Mouse (Mus musculus) limb, embryonic 12.5 days (tissue): ENCODE results near the gene Tcf7l1. TPM values are rescaled to one million over a fixed set of nuclear protein-coding genes. Genes with fewer than 3 reads are reported as not detected.

Source experiments
- ATAC-seq: fragments of 200-750 bp; cut with Nextera tagmentation; 2 replicates; pipeline ENCODE4 v1.8.0; 2017; ENCODE audit warnings: low read depth, moderate TSS enrichment; ENCODE audit not compliant: insufficient number of reproducible peaks, insufficient read depth, low FRiP score, low TSS enrichment
- H3K27ac ChIP-seq: fragments of 300-500 bp; sonication (generic); 2 replicates; pipeline ENCODE4 v1.5.1; 2016; ENCODE audit warnings: mild to moderate bottlenecking, moderate library complexity
- H3K27me3 ChIP-seq: fragments of 300-500 bp; sonication (generic); 2 replicates; pipeline ENCODE4 v1.6.1; 2016; ENCODE audit warnings: mild to moderate bottlenecking, moderate library complexity
- H3K36me3 ChIP-seq: fragments of 300-500 bp; sonication (generic); 2 replicates; pipeline ENCODE4 v1.6.1; 2016; ENCODE audit warnings: mild to moderate bottlenecking, moderate library complexity
- H3K4me1 ChIP-seq: fragments of 300-500 bp; sonication (generic); replicated peaks from 2 replicates; pipeline ENCODE4 v1.6.1; 2016
- H3K4me2 ChIP-seq: fragments of 300-500 bp; sonication (generic); 2 replicates; pipeline ENCODE4 v1.6.1; 2016; ENCODE audit warnings: mild to moderate bottlenecking, moderate library complexity
- H3K4me3 ChIP-seq: fragments of 300-500 bp; sonication (generic); replicated peaks from 2 replicates; pipeline ENCODE4 v1.5.1; 2016; ENCODE audit warnings: mild to moderate bottlenecking
- H3K9ac ChIP-seq: fragments of 300-500 bp; sonication (generic); replicated peaks from 2 replicates; pipeline ENCODE4 v1.6.1; 2016; ENCODE audit warnings: mild to moderate bottlenecking, moderate library complexity
- H3K9me3 ChIP-seq: fragments of 300-500 bp; sonication (generic); 2 replicates; pipeline ENCODE4 v1.6.1; 2016; ENCODE audit warnings: mild to moderate bottlenecking, moderate library complexity
- WGBS: fragments of 180-500 bp; shearing (Covaris S2); methylation state at CpG from one replicate; pipeline ENCODE4 v1.1.7; 2016; 5-methylcytosine and 5-hydroxymethylcytosine counted together
- polyA plus RNA-seq: library from polyadenylated mRNA; unstranded; fragments of >200 nt; fragmentation: Nextera tagmentation; extraction: Ambion mirVana; gene quantifications from 2 replicates; pipeline ENCODE4 v1.2.1, GENCODE M21; 2016

Tcf7l1 gene
- polyA plus RNA-seq, 1 experiment from 2014 or later, result 49.3 TPM

GRCm38 (mm10) chr6:72584154-72584553 lies 204.9 kb downstream of the Tcf7l1 start:
- H3K4me2 ChIP-seq, result no peak overlapping the region

GRCm38 (mm10) chr6:72583211-72583839 lies 205.7 kb downstream of the Tcf7l1 start:
- no peak overlapping the region for H3K4me2 ChIP-seq
- WGBS, result 85% methylated on average over 4 of the region's 4 CpGs
- ATAC-seq, result no peak
- H3K27ac ChIP-seq, result no peak overlapping the region
- H3K9me3 ChIP-seq, result no peaks in the 10 kb centered on the region
- H3K36me3 ChIP-seq, result peaks cover 31% of the 10 kb centered on the region
- no peak overlapping the region for H3K4me3 ChIP-seq
- H3K9ac ChIP-seq, result no peak overlapping the region
- H3K4me1 ChIP-seq, result no peaks in the 10 kb centered on the region
- no peaks in the 10 kb centered on the region for H3K27me3 ChIP-seq

More at GRCm38 (mm10) chr6:72584154-72584553, 204.9 kb downstream of the Tcf7l1 start:
- ATAC-seq, result no peak
- Histone ChIP-seq H3K9me3 (no peaks in the 10 kb centered on the region), H3K4me3 (no peak overlapping the region), H3K36me3 (peaks cover 31% of the 10 kb centered on the region), H3K27me3 (no peaks in the 10 kb centered on the region), H3K9ac (no peak overlapping the region), H3K4me1 (no peaks in the 10 kb centered on the region), H3K27ac (no peak overlapping the region)
- 90% methylated on average over 11 of the region's 11 CpGs for WGBS

GRCm38 (mm10) chr6:72581625-72582382 lies 207.2 kb downstream of the Tcf7l1 start:
- H3K9ac ChIP-seq, result no peak overlapping the region
- H3K4me1 ChIP-seq, result no peaks in the 10 kb centered on the region
- no peaks in the 10 kb centered on the region for H3K27me3 ChIP-seq
- H3K9me3 ChIP-seq, result no peaks in the 10 kb centered on the region
- peaks cover 33% of the 10 kb centered on the region for H3K36me3 ChIP-seq
- ATAC-seq, result no peak
- 75% methylated on average over 11 of the region's 11 CpGs for WGBS
- H3K27ac ChIP-seq, result no peak overlapping the region
- H3K4me3 ChIP-seq, result no peak overlapping the region
- H3K4me2 ChIP-seq, result no peak overlapping the region

Other genes with a start within 250 kb of the Tcf7l1 start
- 26.2 and 27.4 TPM in 2 replicates for gene Capg, start 244.9 kb downstream of the Tcf7l1 start, polyA plus RNA-seq
- gene Elmod3, start 190.8 kb downstream of the Tcf7l1 start, polyA plus RNA-seq, result 14.8 and 15.2 TPM in 2 replicates
- 10.8 and 12.4 TPM in 2 replicates for gene Retsat, start 190.8 kb downstream of the Tcf7l1 start, polyA plus RNA-seq
- gene Tgoln1, start 172.3 kb downstream of the Tcf7l1 start, polyA plus RNA-seq, result 20.9 and 21.7 TPM in 2 replicates
- gene Kcmf1, start 110.7 kb upstream of the Tcf7l1 start, polyA plus RNA-seq, result 41.6 and 55.1 TPM in 2 replicates
- gene Tmsb10, start 169.5 kb upstream of the Tcf7l1 start, polyA plus RNA-seq, result 3,675 and 3,954 TPM in 2 replicates